Mouse (Mus musculus) midbrain, embryonic 14.5 days (tissue): Measurements from ENCODE around the gene Bclaf1. TPM values are rescaled to one million over a fixed set of nuclear protein-coding genes. Genes with fewer than 3 reads are reported as not detected.

Experiments
- ATAC-seq: fragments of 200-750 bp; cut with Nextera tagmentation; 2 replicates; pipeline ENCODE4 v1.8.0; 2017; ENCODE audit warnings: moderate number of reproducible peaks, moderate library complexity; ENCODE audit not compliant: low FRiP score, low TSS enrichment
- DNase-seq: peaks from one replicate; pipeline ENCODE4 v3.0.0-alpha.2; 2015
- H3K27ac ChIP-seq: fragments of 300-500 bp; sonication (generic); replicated peaks from 2 replicates; pipeline ENCODE4 v1.5.1; 2014; ENCODE audit warnings: mild to moderate bottlenecking, low read depth, low read length, moderate library complexity
- H3K27me3 ChIP-seq: fragments of 300-500 bp; sonication (generic); 2 replicates; pipeline ENCODE4 v1.6.1; 2014; ENCODE audit warnings: low read length, control low read depth, mixed read lengths; ENCODE audit not compliant: control insufficient read depth, insufficient read depth
- H3K36me3 ChIP-seq: fragments of 300-500 bp; sonication (generic); 2 replicates; pipeline ENCODE4 v1.6.1; 2014; ENCODE audit warnings: low read length, control low read depth; ENCODE audit not compliant: control insufficient read depth, insufficient read depth
- H3K4me1 ChIP-seq: fragments of 300-500 bp; sonication (generic); 2 replicates; pipeline ENCODE4 v1.6.1; 2014; ENCODE audit warnings: mild to moderate bottlenecking, antibody characterized with exemption, low read length, control low read depth; ENCODE audit not compliant: control insufficient read depth, insufficient read depth
- H3K4me2 ChIP-seq: fragments of 300-500 bp; sonication (generic); 2 replicates; pipeline ENCODE4 v1.6.1; 2014; ENCODE audit warnings: mild to moderate bottlenecking, low read length, moderate library complexity
- H3K4me3 ChIP-seq: fragments of 300-500 bp; sonication (generic); replicated peaks from 2 replicates; pipeline ENCODE4 v1.5.1; 2014; ENCODE audit warnings: low read depth, low read length
- H3K9ac ChIP-seq: fragments of 300-500 bp; sonication (generic); replicated peaks from 2 replicates; pipeline ENCODE4 v1.6.1; 2014; ENCODE audit warnings: mild to moderate bottlenecking, low read length, moderate library complexity
- H3K9me3 ChIP-seq: fragments of 300-500 bp; sonication (generic); 2 replicates; pipeline ENCODE4 v1.6.1; 2016; ENCODE audit warnings: low read length, control low read depth, mixed read lengths; ENCODE audit not compliant: control insufficient read depth
- WGBS: fragments of 180-500 bp; shearing (Covaris S2); extraction: QIAGEN DNeasy Blood & Tissue Kit; methylation state at CpG from one replicate; pipeline ENCODE4 v1.1.7; 2014; 5-methylcytosine and 5-hydroxymethylcytosine counted together
- microRNA-seq: library from miRNA; unstranded; fragments of <30 nt; microRNA quantifications from one replicate; pipeline ENCODE4, GENCODE M21; 2016
- polyA plus RNA-seq: library from polyadenylated mRNA; unstranded; fragments of >200 nt; fragmentation: Nextera tagmentation; extraction: Ambion mirVana; gene quantifications from 2 replicates; pipeline ENCODE4 v1.2.1, GENCODE M21; 2014

The Bclaf1 gene
- polyA plus RNA-seq, 1 experiment from 2014 or later, result 148 TPM

DNA sequence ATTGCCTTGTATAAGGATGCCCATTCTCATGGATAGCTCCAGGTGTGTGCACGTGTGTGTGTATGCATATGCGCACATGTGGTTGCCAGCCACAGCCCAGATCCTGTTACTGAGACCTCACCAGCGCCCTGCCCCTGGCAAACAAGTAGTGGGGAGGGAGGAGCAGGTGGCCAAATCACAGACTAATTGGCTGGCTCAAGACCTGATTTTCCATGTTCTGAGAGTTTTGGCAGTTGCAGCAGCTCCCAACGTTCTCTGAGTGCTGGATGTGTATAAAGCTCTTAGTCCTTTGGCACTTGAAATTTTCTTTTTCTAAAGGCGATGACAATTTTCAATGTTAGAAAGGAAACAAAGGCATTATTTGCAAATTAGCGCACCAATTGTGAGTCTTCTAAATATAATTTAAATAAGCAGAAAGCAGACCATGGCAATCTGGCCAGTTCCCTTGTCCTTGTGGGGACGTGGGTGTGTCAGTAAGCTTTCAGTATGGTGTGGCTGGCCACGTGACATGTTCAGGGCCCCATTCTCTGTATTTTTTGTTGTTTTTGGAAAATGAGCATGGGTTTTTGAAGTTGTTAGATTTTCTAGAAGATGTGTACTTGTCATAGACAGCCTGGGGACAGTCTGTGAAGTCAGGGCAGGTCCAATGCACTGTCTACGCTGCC, 66.9 kb downstream of the Bclaf1 start:
- no peak for DNase-seq
- Histone ChIP-seq H3K27me3 (no peaks in the 10 kb centered on the region), H3K4me2 (no peak overlapping the region), H3K9ac (no peak overlapping the region), H3K27ac (no peak overlapping the region), H3K9me3 (no peaks in the 10 kb centered on the region), H3K4me1 (0 out of 2 replicates have a peak, but pooled peaks cover 11% of the 10 kb centered on the region), H3K4me3 (no peak overlapping the region), H3K36me3 (no peaks in the 10 kb centered on the region)
- 82% methylated on average over 9 of the region's 9 CpGs for WGBS
- ATAC-seq, result no peak

DNA sequence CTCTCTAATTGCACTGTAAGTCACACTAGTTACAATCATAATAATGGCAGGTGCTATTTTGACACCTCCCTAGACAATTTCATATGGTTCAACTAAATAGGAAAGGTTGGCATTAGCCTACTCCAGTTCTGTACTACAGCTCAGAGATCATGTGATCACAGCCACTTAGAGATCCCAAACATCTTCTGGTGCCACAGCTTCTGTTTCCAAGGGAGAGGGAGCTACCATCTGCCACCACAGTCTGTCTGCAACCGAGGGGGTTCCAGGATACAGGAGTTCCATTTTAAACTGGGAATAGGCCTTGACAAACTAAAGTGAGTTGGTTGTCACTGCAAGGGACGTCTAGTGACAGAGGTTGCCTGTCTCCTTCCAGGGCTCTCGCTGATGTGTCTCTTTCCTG, 68.5 kb downstream of the Bclaf1 start:
- Histone ChIP-seq H3K4me3 (no peak overlapping the region), H3K9me3 (no peaks in the 10 kb centered on the region), H3K36me3 (no peaks in the 10 kb centered on the region), H3K27ac (no peak overlapping the region), H3K9ac (no peak overlapping the region), H3K27me3 (no peaks in the 10 kb centered on the region), H3K4me1 (0 out of 2 replicates have a peak, but pooled peaks cover 11% of the 10 kb centered on the region), H3K4me2 (no peak overlapping the region)
- DNase-seq (no peak), ATAC-seq (no peak)
- WGBS, result 83% methylated on average over 3 of the region's 3 CpGs

GRCm38 (mm10) chr10:20381352-20381751, 69.1 kb downstream of the Bclaf1 start:
- H3K27ac ChIP-seq, result no peak overlapping the region
- WGBS, result 85% methylated on average over 3 of the region's 3 CpGs
- H3K4me1 ChIP-seq, result 0 out of 2 replicates have a peak, but pooled peaks cover 11% of the 10 kb centered on the region
- H3K9ac ChIP-seq, result no peak overlapping the region
- H3K4me3 ChIP-seq, result no peak overlapping the region
- H3K27me3 ChIP-seq, result no peaks in the 10 kb centered on the region
- no peaks in the 10 kb centered on the region for H3K36me3 ChIP-seq
- no peak overlapping the region for H3K4me2 ChIP-seq
- ATAC-seq, result no peak
- no peak for DNase-seq
- H3K9me3 ChIP-seq, result no peaks in the 10 kb centered on the region

DNA sequence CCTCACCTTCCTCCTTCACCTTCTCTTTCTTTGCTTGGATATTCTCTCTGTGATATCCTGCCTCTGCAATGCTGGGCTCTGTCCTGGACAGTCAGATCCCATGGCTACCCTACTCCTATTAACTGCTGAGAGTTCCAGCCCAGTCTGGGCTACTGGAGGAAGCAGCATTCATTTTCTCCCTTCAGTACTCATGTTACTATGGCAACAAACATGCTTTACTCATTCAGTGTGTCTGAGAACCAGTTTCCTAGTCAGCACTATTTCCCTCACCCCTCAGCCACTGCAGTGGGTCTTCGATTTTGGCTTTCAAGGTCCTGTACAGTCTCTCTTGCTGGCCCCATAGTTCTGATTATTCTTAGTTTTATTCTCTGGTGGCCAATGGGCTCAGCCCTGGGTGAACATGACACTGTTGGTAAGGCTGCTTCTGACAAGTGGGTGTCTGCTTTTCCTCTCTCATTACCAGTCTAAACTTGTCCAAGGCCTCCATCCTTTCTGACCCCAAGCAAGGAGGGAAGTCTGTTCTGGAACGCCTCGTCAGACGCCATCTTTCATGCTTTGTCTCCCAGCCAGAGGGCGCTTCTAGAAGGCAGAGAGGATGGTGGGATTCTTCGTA, 70.6 kb downstream of the Bclaf1 start:
- H3K9ac ChIP-seq, result no peak overlapping the region
- H3K4me2 ChIP-seq, result no peak overlapping the region
- H3K9me3 ChIP-seq, result no peaks in the 10 kb centered on the region
- DNase-seq (peak; percentile 60), ATAC-seq (peak; percentile 27; the same call in 1 of the 2 replicates)
- H3K4me1 ChIP-seq, result 0 out of 2 replicates have a peak, but pooled peaks cover 11% of the 10 kb centered on the region
- WGBS, result 70% methylated on average over 6 of the region's 6 CpGs
- H3K27me3 ChIP-seq, result no peaks in the 10 kb centered on the region
- H3K4me3 ChIP-seq, result no peak overlapping the region
- 0 out of 2 replicates have a peak overlapping the region, but pooled peaks have one; percentile 49 for H3K27ac ChIP-seq
- H3K36me3 ChIP-seq, result no peaks in the 10 kb centered on the region

DNA sequence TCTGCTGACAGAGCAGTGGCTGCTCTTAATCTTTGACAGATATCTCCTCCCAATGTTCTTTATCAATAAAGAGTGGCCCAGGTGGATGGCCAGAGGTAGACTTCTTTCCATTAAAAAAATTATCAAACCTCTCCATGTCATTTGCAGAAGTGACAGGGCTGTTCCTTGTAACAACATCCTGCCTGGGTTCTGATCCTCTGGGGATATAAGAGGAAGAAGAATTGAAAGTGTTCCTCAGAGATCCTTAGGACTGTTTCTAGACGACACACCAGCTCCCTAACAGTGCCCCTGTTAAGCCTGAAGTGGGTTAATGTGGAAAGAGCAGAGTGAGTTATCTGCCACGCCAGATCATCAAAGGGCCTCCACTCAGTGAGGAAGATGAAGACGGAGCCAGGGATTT, 78.3 kb downstream of the Bclaf1 start:
- 79% methylated on average over 3 of the region's 3 CpGs for WGBS

More for the DNA sequence above, 78.3 kb downstream of the Bclaf1 start:
- no peak for DNase-seq
- no peak overlapping the region for H3K27ac ChIP-seq
- no peak overlapping the region for H3K4me2 ChIP-seq
- no peaks in the 10 kb centered on the region for H3K9me3 ChIP-seq
- H3K9ac ChIP-seq, result no peak overlapping the region
- H3K36me3 ChIP-seq, result no peaks in the 10 kb centered on the region
- no peak for ATAC-seq
- no peaks in the 10 kb centered on the region for H3K27me3 ChIP-seq
- no peak overlapping the region for H3K4me3 ChIP-seq
- H3K4me1 ChIP-seq, result no peaks in the 10 kb centered on the region

Small RNAs within 50 kb of the gene (microRNA-seq; reads per million reads assigned to microRNA genes)
- not detected for gene Mir6413

Other genes with a start within 250 kb of the Bclaf1 start
- 5.2 and 5.3 TPM in 2 replicates for gene Map7, start 164.0 kb upstream of the Bclaf1 start, polyA plus RNA-seq
- 0.47 and 0.68 TPM in 2 replicates for gene Mtfr2, start 35.3 kb downstream of the Bclaf1 start, polyA plus RNA-seq